Mouse (Mus musculus): ENCODE results near the gene Naa16. TPM values are rescaled to one million over a fixed set of nuclear protein-coding genes. Genes with fewer than 3 reads are reported as not detected.

Naa16 gene
- total and polyA plus RNA-seq, 2 experiments from 2014 or later, result 7.8 to 12.1 TPM

- Histone ChIP-seq H3K27ac (ENCODE audit: low read depth, low read length) (no peak overlapping the region), H3K9ac (replicated peaks; ENCODE audit: low read length, poor library complexity, severe bottlenecking) (no peak overlapping the region), H3K9me3 (ENCODE audit: low read length) (no peaks in the 10 kb centered on the region), H3K4me1 (ENCODE audit: insufficient read depth, low read length) (no peaks in the 10 kb centered on the region), H3K4me2 (ENCODE audit: low read depth, low read length, poor library complexity, severe bottlenecking) (no peak overlapping the region), H3K27me3 (ENCODE audit: insufficient read depth, low read length) (no peaks in the 10 kb centered on the region; the same call in 1 of the 2 replicates), H3K36me3 (ENCODE audit: insufficient read depth, low read length) (no peaks in the 10 kb centered on the region), H3K4me3 (ENCODE audit: low read depth, low read length) (no peak overlapping the region)
- TF ChIP-seq CTCF (IDR thresholded peaks at IDR 0.05), result no peak
- ATAC-seq (ENCODE audit: low FRiP score), result no peak
- no peak for DNase-seq (ENCODE audit: low spot score)
- 95% methylated on average over 5 of the region's 5 CpGs for whole genome bisulfite sequencing
Observed at GRCm38 (mm10) chr14:79321881-79322280, 68.7 kb downstream of the Naa16 start.

GRCm38 (mm10) chr14:79321152-79321551 is 69.4 kb downstream of the Naa16 start:
- Histone ChIP-seq H3K27ac (ENCODE audit: low read depth, low read length) (no peak overlapping the region), H3K4me2 (ENCODE audit: low read depth, low read length, poor library complexity, severe bottlenecking) (no peak overlapping the region), H3K4me1 (ENCODE audit: insufficient read depth, low read length) (no peaks in the 10 kb centered on the region), H3K9ac (replicated peaks; ENCODE audit: low read length, poor library complexity, severe bottlenecking) (no peak overlapping the region), H3K36me3 (ENCODE audit: insufficient read depth, low read length) (no peaks in the 10 kb centered on the region), H3K27me3 (ENCODE audit: insufficient read depth, low read length) (no peaks in the 10 kb centered on the region; the same call in 1 of the 2 replicates), H3K9me3 (ENCODE audit: low read length) (no peaks in the 10 kb centered on the region), H3K4me3 (ENCODE audit: low read depth, low read length) (no peak overlapping the region)
- DNase-seq (ENCODE audit: low spot score), result peak; percentile 67
- peak; percentile 80 for TF ChIP-seq CTCF (IDR thresholded peaks at IDR 0.05)
- WGBS, result 34% methylated on average over 8 of the region's 8 CpGs
- peak; percentile 60 for ATAC-seq (ENCODE audit: low FRiP score)

- H3K4me1 ChIP-seq (ENCODE audit: insufficient read depth, low read length), result no peaks in the 10 kb centered on the region
- TF ChIP-seq CTCF (IDR thresholded peaks at IDR 0.05), result no peak
- H3K4me2 ChIP-seq (ENCODE audit: low read depth, low read length, poor library complexity, severe bottlenecking), result no peak overlapping the region
- H3K4me3 ChIP-seq (ENCODE audit: low read depth, low read length), result no peak overlapping the region
- no peaks in the 10 kb centered on the region; the same call in 1 of the 2 replicates for H3K27me3 ChIP-seq (ENCODE audit: insufficient read depth, low read length)
- DNase-seq (ENCODE audit: low spot score) (no peak), ATAC-seq (ENCODE audit: low FRiP score) (no peak)
- H3K36me3 ChIP-seq (ENCODE audit: insufficient read depth, low read length), result no peaks in the 10 kb centered on the region
- H3K9ac ChIP-seq (replicated peaks; ENCODE audit: low read length, poor library complexity, severe bottlenecking), result no peak overlapping the region
- H3K9me3 ChIP-seq (ENCODE audit: low read length), result no peaks in the 10 kb centered on the region
- 64% methylated on average over 2 of the region's 2 CpGs for WGBS
- H3K27ac ChIP-seq (ENCODE audit: low read depth, low read length), result no peak overlapping the region
Observed at GRCm38 (mm10) chr14:79317602-79318001, 73.0 kb downstream of the Naa16 start.

GRCm38 (mm10) chr14:79315877-79316276 is 74.7 kb downstream of the Naa16 start:
- H3K4me2 ChIP-seq (ENCODE audit: low read depth, low read length, poor library complexity, severe bottlenecking), result no peak overlapping the region
- no peak for TF ChIP-seq CTCF (IDR thresholded peaks at IDR 0.05)
- no peak overlapping the region for H3K4me3 ChIP-seq (ENCODE audit: low read depth, low read length)
- no peak overlapping the region for H3K9ac ChIP-seq (replicated peaks; ENCODE audit: low read length, poor library complexity, severe bottlenecking)
- no peaks in the 10 kb centered on the region for H3K27me3 ChIP-seq (ENCODE audit: insufficient read depth, low read length)
- 65% methylated on average over 7 of the region's 7 CpGs for WGBS
- no peak overlapping the region for H3K27ac ChIP-seq (ENCODE audit: low read depth, low read length)
- no peak for ATAC-seq (ENCODE audit: low FRiP score)
- no peaks in the 10 kb centered on the region for H3K9me3 ChIP-seq (ENCODE audit: low read length)
- no peak for DNase-seq (ENCODE audit: low spot score)
- no peaks in the 10 kb centered on the region for H3K36me3 ChIP-seq (ENCODE audit: insufficient read depth, low read length)
- H3K4me1 ChIP-seq (ENCODE audit: insufficient read depth, low read length), result no peaks in the 10 kb centered on the region

GRCm38 (mm10) chr14:79314245-79315010 is 76.2 kb downstream of the Naa16 start:
- WGBS, result 76% methylated on average over 12 of the region's 12 CpGs
- 0 out of 2 replicates have a peak overlapping the region, but pooled peaks have one; percentile 40 for H3K27ac ChIP-seq (ENCODE audit: low read depth, low read length)

GRCm38 (mm10) chr14:79313439-79314175 is 77.0 kb downstream of the Naa16 start:
- no peak overlapping the region for H3K9ac ChIP-seq (replicated peaks; ENCODE audit: low read length, poor library complexity, severe bottlenecking)
- no peak overlapping the region for H3K4me2 ChIP-seq (ENCODE audit: low read depth, low read length, poor library complexity, severe bottlenecking)
- H3K27ac ChIP-seq (ENCODE audit: low read depth, low read length), result 0 out of 2 replicates have a peak overlapping the region, but pooled peaks have one; percentile 40
- WGBS, result 59% methylated on average over 8 of the region's 8 CpGs
- no peak for TF ChIP-seq CTCF (IDR thresholded peaks at IDR 0.05)
- no peaks in the 10 kb centered on the region for H3K4me1 ChIP-seq (ENCODE audit: insufficient read depth, low read length)
- no peaks in the 10 kb centered on the region for H3K9me3 ChIP-seq (ENCODE audit: low read length)
- H3K4me3 ChIP-seq (ENCODE audit: low read depth, low read length), result no peak overlapping the region
- H3K27me3 ChIP-seq (ENCODE audit: insufficient read depth, low read length), result no peaks in the 10 kb centered on the region
- ATAC-seq (ENCODE audit: low FRiP score) (peak; percentile 63; the same call in 1 of the 2 replicates), DNase-seq (ENCODE audit: low spot score) (peak; percentile 49)
- H3K36me3 ChIP-seq (ENCODE audit: insufficient read depth, low read length), result no peaks in the 10 kb centered on the region

More at GRCm38 (mm10) chr14:79314245-79315010, 76.2 kb downstream of the Naa16 start:
- DNase-seq (ENCODE audit: low spot score) (no peak), ATAC-seq (ENCODE audit: low FRiP score) (no peak)
- no peak overlapping the region for H3K4me3 ChIP-seq (ENCODE audit: low read depth, low read length)
- no peaks in the 10 kb centered on the region for H3K36me3 ChIP-seq (ENCODE audit: insufficient read depth, low read length)
- H3K27me3 ChIP-seq (ENCODE audit: insufficient read depth, low read length), result no peaks in the 10 kb centered on the region
- no peaks in the 10 kb centered on the region for H3K9me3 ChIP-seq (ENCODE audit: low read length)
- no peaks in the 10 kb centered on the region for H3K4me1 ChIP-seq (ENCODE audit: insufficient read depth, low read length)
- no peak overlapping the region for H3K4me2 ChIP-seq (ENCODE audit: low read depth, low read length, poor library complexity, severe bottlenecking)
- no peak overlapping the region for H3K9ac ChIP-seq (replicated peaks; ENCODE audit: low read length, poor library complexity, severe bottlenecking)
- no peak for TF ChIP-seq CTCF (IDR thresholded peaks at IDR 0.05)
